Mouse (Mus musculus) left cerebral cortex, postnatal 10 days (tissue): Measurements from ENCODE around the gene Lrp10. TPM values are rescaled to one million over a fixed set of nuclear protein-coding genes. Genes with fewer than 3 reads are reported as not detected.

Experiments used
- DNase-seq, 2 experiments: peaks; one replicate each; pipeline ENCODE4 v3.0.0; 2021 to 2022; ENCODE audit warnings: low spot score in 2 of 2, mixed read lengths in 1 of 2; ENCODE audit errors: extremely low spot score in 1 of 2
- intact Hi-C: fragments of 180-260 bp; cut with DNase I; formaldehyde crosslinking; loops from one replicate; pipeline ENCODE4 v1.15.1; 2025
- total RNA-seq, 2 experiments: library from RNA; stranded (reverse); gene quantifications; 2 replicates each; pipeline ENCODE4 v1.2.3; 2021

Lrp10 gene
- total RNA-seq, 2 experiments from 2014 or later = 27.5 to 34.5 TPM

DNA sequence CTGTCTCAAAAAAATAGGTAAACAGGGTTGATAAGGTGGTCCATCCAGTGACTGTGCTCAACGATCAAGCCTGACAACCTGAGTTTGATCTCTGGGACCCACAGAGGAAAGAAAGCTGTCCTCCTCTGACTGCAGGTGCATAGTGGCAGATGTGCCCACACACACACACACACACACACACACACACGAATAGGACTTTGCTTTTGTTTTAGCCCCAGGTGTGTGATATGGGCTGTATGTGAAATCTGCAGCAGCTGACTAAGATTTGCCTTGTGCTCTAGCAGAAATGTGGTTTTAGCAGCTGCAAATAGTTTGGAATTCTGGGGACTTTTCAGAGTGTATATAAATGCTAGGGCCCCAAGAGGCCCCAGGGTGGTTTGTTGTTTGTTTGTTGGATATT is 35.4 kb downstream of the Lrp10 start:
- no peak for DNase-seq
- intact Hi-C loops = no loop called here

GRCm38 (mm10) chr14:54501365-54501764 is 37.4 kb downstream of the Lrp10 start:
- intact Hi-C loops = no loop called here
- DNase-seq = no peak

- DNase-seq = no peak
- intact Hi-C loops = no loop called here
Measured at GRCm38 (mm10) chr14:54503092-54503491, 39.2 kb downstream of the Lrp10 start.

DNA sequence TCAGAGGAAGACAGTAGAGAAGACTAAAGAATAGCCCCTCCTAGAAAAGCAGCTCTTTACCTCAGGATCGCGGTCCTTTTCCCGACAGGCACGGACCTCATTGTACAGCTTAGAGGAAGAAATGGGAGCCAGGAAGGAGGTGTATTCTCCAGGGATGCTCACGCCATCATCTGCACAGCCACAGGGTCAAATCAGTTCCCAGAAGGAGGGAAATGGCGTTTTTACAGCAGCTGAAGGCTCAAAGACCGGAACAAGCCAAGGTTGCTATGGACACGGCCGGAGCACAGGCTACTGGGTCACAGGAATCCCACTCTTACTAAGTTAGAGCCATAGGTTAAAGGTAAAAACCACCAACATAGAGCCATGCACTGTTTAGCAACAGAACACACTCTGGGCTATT is 45.8 kb downstream of the Lrp10 start:
- intact Hi-C loops = no loop called here
- DNase-seq = no peak

GRCm38 (mm10) chr14:54516710-54517310 is 52.9 kb downstream of the Lrp10 start:
- intact Hi-C loops = no loop called here
- no peak for DNase-seq

Other genes with a start within 250 kb of the Lrp10 start
- gene Dad1, start 210.0 kb upstream of the Lrp10 start, total RNA-seq = 100 to 1,000 TPM; 121 to 126 TPM
- gene Abhd4, start 209.9 kb upstream of the Lrp10 start, total RNA-seq = 10 to 100 TPM; 43.7 to 48.0 TPM
- gene Olfr49, start 179.2 kb upstream of the Lrp10 start, total RNA-seq = not detected
- gene Oxa1l, start 103.3 kb upstream of the Lrp10 start, total RNA-seq = 10 to 100 TPM; 61.6 to 66.4 TPM
- gene Slc7a7, start 46.4 kb upstream of the Lrp10 start, total RNA-seq = 1 to 10 TPM; 2.1 to 2.2 TPM
- gene Mrpl52, start 37.2 kb upstream of the Lrp10 start, total RNA-seq = 100 to 1,000 TPM; 103 to 105 TPM
- gene Mmp14, start 32.5 kb upstream of the Lrp10 start, total RNA-seq = 10 to 100 TPM; 28.4 to 35.9 TPM
- 10 to 100 TPM; 14.5 to 16.7 TPM for gene Rem2, start 12.0 kb downstream of the Lrp10 start, total RNA-seq
- 10 to 100 TPM; 88.4 to 93.1 TPM for gene Prmt5, start 53.4 kb downstream of the Lrp10 start, total RNA-seq
- 1 to 10 TPM; 3.3 to 4.5 TPM for gene Haus4, start 90.5 kb downstream of the Lrp10 start, total RNA-seq
- gene Ajuba, start 113.4 kb downstream of the Lrp10 start, total RNA-seq = 1 to 10 TPM; 3.2 to 3.7 TPM
- 1 to 10 TPM; 3.6 to 5.8 TPM for gene 4931414P19Rik, start 141.9 kb downstream of the Lrp10 start, total RNA-seq
- gene Psmb5, start 153.9 kb downstream of the Lrp10 start, total RNA-seq = 100 to 1,000 TPM; 196 to 203 TPM
- not detected for gene Psmb11, start 157.3 kb downstream of the Lrp10 start, total RNA-seq
- gene Gm17606, start 176.8 kb downstream of the Lrp10 start, total RNA-seq = not detected
- 10 to 100 TPM; 11.8 to 15.4 TPM for gene Cdh24, start 177.2 kb downstream of the Lrp10 start, total RNA-seq
- gene 1700123O20Rik, start 222.1 kb downstream of the Lrp10 start, total RNA-seq = 10 to 100 TPM; 23.6 to 25.1 TPM
- gene Acin1, start 222.8 kb downstream of the Lrp10 start, total RNA-seq = 100 to 1,000 TPM; 195 to 199 TPM
- gene Gm29776, start 234.7 kb downstream of the Lrp10 start, total RNA-seq = under 1 TPM; 0.15 to 0.22 TPM
- not detected for gene Cebpe, start 248.0 kb downstream of the Lrp10 start, total RNA-seq